Comparison of ENCODE assay signal across 9 mouse cellular contexts in the genomic region with DNA sequence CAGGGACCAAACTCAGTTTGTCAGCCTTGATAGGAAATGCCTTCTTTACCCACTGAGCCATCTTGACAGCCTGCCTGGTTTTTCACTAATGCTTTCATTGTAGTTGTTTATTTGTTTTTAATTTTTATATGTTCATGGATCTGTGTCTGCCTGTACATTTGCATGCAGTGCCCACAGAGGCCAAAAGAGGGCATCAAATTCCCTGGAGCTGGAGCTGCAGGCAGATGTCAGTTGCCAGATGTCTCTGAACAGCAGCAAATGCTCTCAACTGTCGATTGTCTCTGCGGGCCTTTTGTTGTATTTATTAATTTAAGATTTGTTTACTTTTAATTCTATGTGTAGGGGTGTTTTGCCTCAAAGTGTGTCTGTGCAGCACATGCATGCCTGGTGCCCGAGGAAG. TPM values are rescaled to one million over a fixed set of nuclear protein-coding genes. Genes with fewer than 3 reads are reported as not detected.
DNase-seq lines count a peak whose midpoint lies in the region; ATAC-seq and TF ChIP-seq lines count a peak whose summit lies in the region.
"Had no signal": no experiment of that assay in that cellular context is flagged by ENCODE, and none has a peak within 500 bp of the region (broad histone marks: within the 10 kb centered on the region; RNA-seq: fewer than 3 reads in every experiment).

No protein-coding gene starts in this region.

- peak; percentile 61 for ATAC-seq in megakaryocyte progenitor cell, adult 5-6 weeks (replicated peaks; ENCODE audit: poor library complexity)

- peak; percentile 19 for DNase-seq in adrenal gland, postnatal 14 days
- DNase-seq in adrenal gland, adult 18-20 months (ENCODE audit: low spot score in 2 of 2): no peak
- DNase-seq in left cerebral cortex, adult 2 months (ENCODE audit: extremely low spot score in 1 of 2, low spot score in 2 of 2): no peak
- no peak for DNase-seq in left cerebral cortex, postnatal 14 days (ENCODE audit: low spot score in 2 of 2)
- DNase-seq in brain, adult 2 months (ENCODE audit: low read depth, low spot score): peak; percentile 49
- DNase-seq in cerebellum, adult 11 months: no peak
- no peak for DNase-seq in cerebellum, postnatal 25 days
- DNase-seq: cerebellum, adult 11-12 months had no signal

- H3K4me3 ChIP-seq in left cerebral cortex, adult 2 months: no peak overlapping the region

- H3K27ac ChIP-seq in left cerebral cortex, adult 2 months: no peak overlapping the region

- peak; percentile 41 for TF ChIP-seq CTCF in left cerebral cortex, adult 2 months (IDR thresholded peaks at IDR 0.05)

- intact Hi-C loops in left cerebral cortex, adult 2 months (cut with DNase I): no loop called here
- intact Hi-C loops in left cerebral cortex, postnatal 14 days (cut with DNase I): no loop called here

RNA-seq across cellular contexts. Expression of a gene that starts 15.6 kb away (rescaled TPM):
- total RNA-seq in adrenal gland, postnatal 14 days (2021): 22.6 and 30.2 TPM in 2 replicates
- 10 to 100 TPM; 20.4 to 23.1 TPM for total RNA-seq in adrenal gland, adult 18-20 months (2021)
- 10 to 100 TPM; 22.0 to 22.3 TPM for total RNA-seq in left cerebral cortex, adult 2 months (2021)
- total RNA-seq in left cerebral cortex, postnatal 14 days (2021): 10 to 100 TPM; 22.3 to 26.9 TPM
- 93.7 and 123 TPM in 2 replicates for total RNA-seq in megakaryocyte progenitor cell, adult 5-6 weeks (2015)
- 119 TPM in 2 replicates for total RNA-seq in megakaryocyte progenitor cell, adult 5-6 weeks (2017)

Comparison
In these comparisons a context has a peak if more than half of its experiments do, and no peak if none do; other contexts are left out.
1. DNase-seq: peak in adrenal gland, postnatal 14 days (single experiment) and brain, adult 2 months (single experiment); none in adrenal gland, adult 18-20 months (0 of 2), left cerebral cortex, adult 2 months (0 of 2), left cerebral cortex, postnatal 14 days (0 of 2), cerebellum, adult 11 months (single experiment) and cerebellum, postnatal 25 days (0 of 2).